Mouse (Mus musculus): ENCODE results near the gene Eps8. TPM values are rescaled to one million over a fixed set of nuclear protein-coding genes. Genes with fewer than 3 reads are reported as not detected.
"Not testable (repeated sequence)": the region's sequence is repeated elsewhere in the genome, so short reads cannot be mapped to it uniquely, and the experiment has no call there.

The Eps8 gene
- polyA plus RNA-seq, 1 experiment from 2014 or later = 34.4 TPM

DNA sequence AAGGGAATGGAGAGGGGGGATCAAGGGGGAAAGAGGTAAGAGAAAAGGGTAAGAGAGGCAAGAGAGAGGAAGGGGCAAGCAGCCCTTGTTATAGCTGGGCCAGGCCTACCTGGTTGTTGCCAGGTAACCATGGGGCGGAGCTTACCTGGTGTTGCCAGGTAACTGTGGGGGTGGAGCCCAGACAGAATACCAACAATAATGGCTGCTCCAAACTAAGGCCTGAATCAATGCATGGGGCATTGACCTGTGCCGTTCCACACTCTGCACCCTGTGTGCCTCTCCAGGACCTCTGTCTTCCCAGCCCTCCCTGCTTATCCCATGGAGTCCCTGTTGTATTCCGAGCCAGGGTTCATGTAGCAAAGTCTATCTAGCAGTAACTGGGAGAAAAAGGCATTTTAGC, 187.0 kb downstream of the Eps8 start:
- no peak overlapping the region for H3K27ac ChIP-seq
- 92% methylated on average over 3 of the region's 3 CpGs for WGBS

GRCm38 (mm10) chr6:137466256-137466655, 188.4 kb downstream of the Eps8 start:
- no peak overlapping the region for H3K27ac ChIP-seq
- H3K4me2 ChIP-seq = no peak overlapping the region
- H3K27me3 ChIP-seq = no peaks in the 10 kb centered on the region
- peaks cover 31% of the 10 kb centered on the region for H3K4me1 ChIP-seq
- no peaks in the 10 kb centered on the region for H3K9me3 ChIP-seq
- no peak overlapping the region for H3K9ac ChIP-seq
- WGBS = 72% methylated on average over 2 of the region's 2 CpGs
- no peaks in the 10 kb centered on the region for H3K36me3 ChIP-seq
- ATAC-seq (ENCODE audit: insufficient number of reproducible peaks, insufficient read depth, low FRiP score, low TSS enrichment, low read depth) = no peak
- H3K4me3 ChIP-seq = no peak overlapping the region

More for the DNA sequence above, 187.0 kb downstream of the Eps8 start:
- H3K9me3 ChIP-seq = no peaks in the 10 kb centered on the region
- no peak overlapping the region for H3K9ac ChIP-seq
- no peak overlapping the region for H3K4me2 ChIP-seq
- H3K4me3 ChIP-seq = no peak overlapping the region
- no peaks in the 10 kb centered on the region for H3K27me3 ChIP-seq
- ATAC-seq (ENCODE audit: insufficient number of reproducible peaks, insufficient read depth, low FRiP score, low TSS enrichment, low read depth) = no peak
- H3K36me3 ChIP-seq = no peaks in the 10 kb centered on the region
- H3K4me1 ChIP-seq = peaks cover 33% of the 10 kb centered on the region

- no peaks in the 10 kb centered on the region for H3K9me3 ChIP-seq
- H3K27ac ChIP-seq = no peak overlapping the region
- H3K27me3 ChIP-seq = no peaks in the 10 kb centered on the region
- no peak overlapping the region for H3K9ac ChIP-seq
- peaks cover 21% of the 10 kb centered on the region for H3K4me1 ChIP-seq
- peak; percentile 65; the same call in 1 of the 2 replicates for ATAC-seq (ENCODE audit: insufficient number of reproducible peaks, insufficient read depth, low FRiP score, low TSS enrichment, low read depth)
- no peaks in the 10 kb centered on the region for H3K36me3 ChIP-seq
- no peak overlapping the region for H3K4me2 ChIP-seq
- WGBS = 15% methylated on average over 2 of the region's 2 CpGs
- no peak overlapping the region for H3K4me3 ChIP-seq
These were observed 189.4 kb downstream of the Eps8 start for GRCm38 (mm10) chr6:137465253-137465652.

DNA sequence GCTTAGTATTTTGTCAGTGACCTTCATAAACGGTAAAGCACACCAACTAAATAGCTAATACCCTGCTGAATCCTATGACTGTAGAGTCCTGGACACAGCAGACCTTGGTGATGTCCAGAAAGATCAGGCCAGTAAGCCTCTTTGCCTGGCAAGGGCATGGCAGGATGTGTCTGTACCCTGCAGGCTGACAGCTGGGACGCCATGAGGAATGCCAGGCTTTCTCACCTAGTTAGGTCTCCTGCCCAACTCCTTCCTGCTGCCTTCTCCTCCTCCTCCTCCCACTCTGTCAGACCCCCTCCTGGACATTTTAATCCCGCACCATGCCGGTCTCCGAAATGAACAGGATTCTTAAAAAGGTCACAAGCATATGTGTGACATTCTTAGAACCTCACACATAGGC, 190.9 kb downstream of the Eps8 start:
- Histone ChIP-seq H3K27ac (no peak overlapping the region), H3K27me3 (no peaks in the 10 kb centered on the region), H3K9me3 (no peaks in the 10 kb centered on the region), H3K4me2 (no peak overlapping the region), H3K36me3 (no peaks in the 10 kb centered on the region), H3K4me3 (no peak overlapping the region), H3K4me1 (peaks cover 17% of the 10 kb centered on the region), H3K9ac (no peak overlapping the region)
- ATAC-seq (ENCODE audit: insufficient number of reproducible peaks, insufficient read depth, low FRiP score, low TSS enrichment, low read depth) = no peak
- 91% methylated on average over 5 of the region's 5 CpGs for WGBS

GRCm38 (mm10) chr6:137458136-137458535, 196.5 kb downstream of the Eps8 start:
- Histone ChIP-seq H3K27me3 (peaks cover 7% of the 10 kb centered on the region; the same call in 1 of the 2 replicates), H3K36me3 (no peaks in the 10 kb centered on the region), H3K4me2 (no peak overlapping the region), H3K27ac (no peak overlapping the region), H3K9ac (no peak overlapping the region), H3K9me3 (no peaks in the 10 kb centered on the region), H3K4me3 (no peak overlapping the region), H3K4me1 (peaks cover 11% of the 10 kb centered on the region)
- 85% methylated on average over 7 of the region's 7 CpGs for WGBS
- ATAC-seq (ENCODE audit: insufficient number of reproducible peaks, insufficient read depth, low FRiP score, low TSS enrichment, low read depth) = no peak

- Histone ChIP-seq H3K9ac (no peak overlapping the region), H3K4me3 (no peak overlapping the region), H3K4me1 (peaks cover 11% of the 10 kb centered on the region), H3K27me3 (peaks cover 7% of the 10 kb centered on the region; the same call in 1 of the 2 replicates), H3K27ac (no peak overlapping the region), H3K4me2 (no peak overlapping the region), H3K36me3 (no peaks in the 10 kb centered on the region), H3K9me3 (no peaks in the 10 kb centered on the region)
- WGBS = 40% methylated on average over 7 of the region's 7 CpGs
- no peak for ATAC-seq (ENCODE audit: insufficient number of reproducible peaks, insufficient read depth, low FRiP score, low TSS enrichment, low read depth)
These were observed 197.5 kb downstream of the Eps8 start for GRCm38 (mm10) chr6:137457210-137457609.

- 72% methylated on average over 7 of the region's 7 CpGs for WGBS
- H3K36me3 ChIP-seq = no peaks in the 10 kb centered on the region
- no peaks in the 10 kb centered on the region for H3K9me3 ChIP-seq
- H3K4me1 ChIP-seq = peaks cover 11% of the 10 kb centered on the region
- no peak overlapping the region for H3K9ac ChIP-seq
- ATAC-seq (ENCODE audit: insufficient number of reproducible peaks, insufficient read depth, low FRiP score, low TSS enrichment, low read depth) = no peak
- H3K4me2 ChIP-seq = no peak overlapping the region
- H3K4me3 ChIP-seq = no peak overlapping the region
- no peak overlapping the region for H3K27ac ChIP-seq
- H3K27me3 ChIP-seq = peaks cover 7% of the 10 kb centered on the region; the same call in 1 of the 2 replicates
These were observed 198.6 kb downstream of the Eps8 start for GRCm38 (mm10) chr6:137456064-137456463.

DNA sequence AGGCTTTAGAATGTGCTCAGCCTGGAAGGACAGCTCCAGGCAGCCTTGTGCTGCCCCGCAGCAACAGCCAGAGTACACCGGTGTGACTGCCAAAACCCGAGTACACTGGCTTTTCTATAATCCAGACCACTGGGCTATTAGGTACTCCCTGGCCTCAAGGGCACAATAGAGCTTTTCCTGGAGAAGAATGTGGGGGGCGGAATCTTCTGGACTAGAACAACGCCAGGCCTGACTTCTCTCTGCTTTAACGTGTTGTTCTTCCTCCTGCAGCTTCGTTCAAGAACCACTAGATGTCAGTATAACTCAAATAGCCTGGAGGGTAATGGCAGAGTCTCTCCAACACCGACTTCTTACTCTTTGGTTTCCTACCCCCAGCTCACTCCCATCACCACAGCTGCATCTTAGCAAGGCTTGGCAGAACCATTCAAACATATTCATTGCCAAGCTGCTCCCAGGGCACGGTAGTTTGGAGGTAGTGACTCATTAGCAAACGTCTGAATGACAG, 199.1 kb downstream of the Eps8 start:
- WGBS = 14% methylated on average over 10 of the region's 10 CpGs
- ATAC-seq (ENCODE audit: insufficient number of reproducible peaks, insufficient read depth, low FRiP score, low TSS enrichment, low read depth) = peak; percentile 43; the same call in 1 of the 2 replicates
- peaks cover 11% of the 10 kb centered on the region for H3K4me1 ChIP-seq
- 0 out of 2 replicates have a peak overlapping the region, but pooled peaks have one; percentile 51 for H3K9ac ChIP-seq
- H3K36me3 ChIP-seq = no peaks in the 10 kb centered on the region
- no peaks in the 10 kb centered on the region for H3K9me3 ChIP-seq
- no peak overlapping the region for H3K27ac ChIP-seq
- H3K4me2 ChIP-seq = peak overlapping the region; percentile 24; the same call in 1 of the 2 replicates
- H3K4me3 ChIP-seq = no peak overlapping the region
- peaks cover 7% of the 10 kb centered on the region; the same call in 1 of the 2 replicates for H3K27me3 ChIP-seq

GRCm38 (mm10) chr6:137446116-137446515, 208.6 kb downstream of the Eps8 start:
- ATAC-seq (ENCODE audit: insufficient number of reproducible peaks, insufficient read depth, low FRiP score, low TSS enrichment, low read depth); H3K36me3 ChIP-seq: not testable (repeated sequence)

GRCm38 (mm10) chr6:137443089-137443488, 211.6 kb downstream of the Eps8 start:
- no peak for ATAC-seq (ENCODE audit: insufficient number of reproducible peaks, insufficient read depth, low FRiP score, low TSS enrichment, low read depth)
- Histone ChIP-seq H3K9me3 (no peaks in the 10 kb centered on the region), H3K36me3 (no peaks in the 10 kb centered on the region), H3K4me2 (no peak overlapping the region), H3K27me3 (no peaks in the 10 kb centered on the region), H3K4me1 (no peaks in the 10 kb centered on the region), H3K4me3 (no peak overlapping the region), H3K9ac (no peak overlapping the region), H3K27ac (no peak overlapping the region)
- WGBS = 88% methylated on average over 12 of the region's 12 CpGs

More at GRCm38 (mm10) chr6:137446116-137446515, 208.6 kb downstream of the Eps8 start:
- H3K9ac ChIP-seq, H3K4me3 ChIP-seq, H3K4me2 ChIP-seq, H3K9me3 ChIP-seq, H3K27ac ChIP-seq, H3K4me1 ChIP-seq, H3K27me3 ChIP-seq: not testable (repeated sequence)
- 86% methylated on average over 7 of the region's 7 CpGs for WGBS

- ATAC-seq (ENCODE audit: insufficient number of reproducible peaks, insufficient read depth, low FRiP score, low TSS enrichment, low read depth) = no peak
- no peak overlapping the region for H3K27ac ChIP-seq
- WGBS = 79% methylated on average over 19 of the region's 19 CpGs
These were observed 213.9 kb downstream of the Eps8 start for GRCm38 (mm10) chr6:137440559-137441486.

More at GRCm38 (mm10) chr6:137440559-137441486, 213.9 kb downstream of the Eps8 start:
- Histone ChIP-seq H3K4me1 (peaks cover 3% of the 10 kb centered on the region; the same call in 1 of the 2 replicates), H3K27me3 (no peaks in the 10 kb centered on the region), H3K9ac (no peak overlapping the region), H3K36me3 (no peaks in the 10 kb centered on the region), H3K4me2 (no peak overlapping the region), H3K9me3 (no peaks in the 10 kb centered on the region), H3K4me3 (no peak overlapping the region)
